Comparison of ENCODE assay signal across 11 mouse cellular contexts in genomic region chr5:19909664-19910063, GRCm38 (mm10).
DNase-seq lines count a peak whose midpoint lies in the region; ATAC-seq lines count a peak whose summit lies in the region.
"Had no signal": no experiment of that assay in that cellular context is flagged by ENCODE, and none has a peak within 500 bp of the region (broad histone marks: within the 10 kb centered on the region; RNA-seq: fewer than 3 reads in every experiment).

No protein-coding gene starts in this region.

- no peaks in the 10 kb centered on the region for H3K9me3 ChIP-seq in forebrain, embryonic 16.5 days (ENCODE audit: control insufficient read depth, low read length)

- peak overlapping the region; percentile 84 for H3K27ac ChIP-seq in forebrain, embryonic 16.5 days (ENCODE audit: low read length)

- H3K4me2 ChIP-seq in forebrain, embryonic 16.5 days (ENCODE audit: low read length), result peak overlapping the region; percentile 57

- H3K36me3 ChIP-seq in forebrain, embryonic 16.5 days (ENCODE audit: control insufficient read depth, insufficient read depth), result no peaks in the 10 kb centered on the region

- peak; percentile 19 for ATAC-seq in forebrain, embryonic 16.5 days

- DNase-seq in layer of hippocampus, adult 11-12 months (ENCODE audit: low spot score), result peak; percentile 64
- no peak for DNase-seq in layer of hippocampus, adult 9-10 months (ENCODE audit: low spot score)
- peak; percentile 59 to 68 for DNase-seq in layer of hippocampus, postnatal 36 days
- DNase-seq in right cerebral cortex, adult 18-20 months, result peak; percentile 46
- DNase-seq in urinary bladder, adult 2 months (ENCODE audit: low spot score), result no peak
- DNase-seq in cerebellum, postnatal 4 days (ENCODE audit: low spot score in 2 of 2), result no peak
- DNase-seq in gastrocnemius, adult 18-20 months (ENCODE audit: low spot score), result no peak
- DNase-seq: adrenal gland, postnatal 25 days; kidney, postnatal 25 days had no signal

- H3K4me1 ChIP-seq in forebrain, embryonic 16.5 days (replicated peaks; ENCODE audit: control insufficient read depth, insufficient read depth, low read length), result peaks cover 3% of the 10 kb centered on the region

- H3K27me3 ChIP-seq in forebrain, embryonic 16.5 days (replicated peaks; ENCODE audit: control insufficient read depth, insufficient read depth, low read length), result no peaks in the 10 kb centered on the region
- H3K27me3 ChIP-seq: CH12.LX had no signal

- H3K9ac ChIP-seq in forebrain, embryonic 16.5 days (replicated peaks; ENCODE audit: low read depth, low read length), result peak overlapping the region; percentile 61

- peak overlapping the region; percentile 60 for H3K4me3 ChIP-seq in forebrain, embryonic 16.5 days (replicated peaks; ENCODE audit: low read length)

- WGBS in forebrain, embryonic 16.5 days, result 50% methylated on average over 7 of the region's 7 CpGs

Comparison
In these comparisons a context has a peak if more than half of its experiments do, and no peak if none do; other contexts are left out.
1. DNase-seq: peak in layer of hippocampus, adult 11-12 months (single experiment), layer of hippocampus, postnatal 36 days (2 of 2) and right cerebral cortex, adult 18-20 months (single experiment); none in layer of hippocampus, adult 9-10 months (single experiment), urinary bladder, adult 2 months (single experiment), cerebellum, postnatal 4 days (0 of 2) and gastrocnemius, adult 18-20 months (single experiment).